Mouse (Mus musculus) hindlimb bud, embryonic 11.5 days (tissue): Measurements from ENCODE around the gene Pilra.

Experiments used
- DNase-seq: peaks from one replicate; pipeline ENCODE4 v3.0.0-alpha.2; 2012; ENCODE audit warnings: low read depth, low spot score; ENCODE audit errors: extremely low spot score

Gene Pilra

DNA sequence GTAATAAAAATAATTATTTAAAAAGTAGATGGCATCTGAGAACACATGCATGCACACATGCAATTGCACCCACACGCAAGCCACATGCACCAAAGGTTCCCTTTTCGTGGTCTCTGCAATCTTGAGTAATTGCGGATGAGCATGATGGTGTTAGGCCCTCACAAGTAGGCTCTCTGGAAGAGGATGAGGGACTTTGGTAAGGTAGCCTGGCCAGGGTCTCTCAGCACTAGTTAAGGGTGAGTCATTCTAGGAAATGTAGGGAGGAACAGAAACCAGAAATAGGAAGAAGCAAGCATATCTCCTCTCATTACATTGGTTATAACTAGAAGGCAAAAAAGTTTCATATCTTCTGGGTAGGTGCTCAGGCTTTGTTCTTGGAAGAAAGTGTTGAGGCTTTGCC, 11.1 kb downstream of the Pilra start:
- no peak for DNase-seq

DNA sequence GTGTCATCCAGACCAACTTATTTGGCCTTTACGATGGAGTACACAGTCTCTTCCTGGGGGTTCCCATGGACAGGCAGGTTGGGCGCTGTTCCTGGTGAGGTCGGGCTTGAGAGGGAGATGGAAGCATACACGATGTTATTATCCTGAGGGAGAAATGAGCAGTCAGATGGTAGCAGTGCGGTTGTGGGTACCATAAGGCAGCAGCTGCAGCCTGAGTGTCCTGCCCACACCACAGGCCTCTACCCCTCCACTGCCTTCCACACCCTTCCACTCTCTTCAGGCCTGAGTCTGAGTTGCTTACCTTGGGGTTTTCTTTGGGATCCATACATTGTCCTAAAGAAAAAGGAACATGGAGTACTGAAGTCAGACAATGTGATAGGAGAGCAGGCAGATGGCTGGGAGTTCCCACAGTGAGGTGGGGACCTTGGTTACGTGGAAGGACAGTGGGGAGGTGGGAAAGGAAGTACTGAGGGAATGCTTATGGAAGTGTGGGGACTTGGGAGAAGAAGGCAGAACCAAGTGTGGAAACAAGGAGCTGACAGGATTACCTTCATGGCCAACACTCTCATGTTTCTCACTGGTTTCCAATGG, 12.5 kb downstream of the Pilra start:
- DNase-seq, result no peak

DNA sequence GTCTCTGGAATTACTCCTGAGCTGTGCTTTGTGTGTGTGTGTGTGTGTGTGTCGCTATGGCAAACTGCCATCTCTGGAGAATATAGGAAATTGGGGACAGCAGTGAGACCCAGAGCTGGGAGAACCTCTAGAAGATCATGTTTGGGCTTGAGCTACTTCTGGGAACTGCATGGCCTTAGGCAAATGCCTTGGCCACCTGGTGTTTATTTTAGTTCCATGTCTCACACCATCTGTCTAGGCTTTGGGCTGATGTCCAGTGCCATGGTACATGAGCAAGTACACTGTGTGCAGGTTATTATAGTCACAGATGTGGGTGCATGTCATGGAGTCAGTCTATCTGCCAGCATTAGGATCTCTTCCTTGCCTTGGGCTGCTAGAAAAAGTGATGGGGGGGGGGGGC, 13.5 kb downstream of the Pilra start:
- no peak for DNase-seq

DNA sequence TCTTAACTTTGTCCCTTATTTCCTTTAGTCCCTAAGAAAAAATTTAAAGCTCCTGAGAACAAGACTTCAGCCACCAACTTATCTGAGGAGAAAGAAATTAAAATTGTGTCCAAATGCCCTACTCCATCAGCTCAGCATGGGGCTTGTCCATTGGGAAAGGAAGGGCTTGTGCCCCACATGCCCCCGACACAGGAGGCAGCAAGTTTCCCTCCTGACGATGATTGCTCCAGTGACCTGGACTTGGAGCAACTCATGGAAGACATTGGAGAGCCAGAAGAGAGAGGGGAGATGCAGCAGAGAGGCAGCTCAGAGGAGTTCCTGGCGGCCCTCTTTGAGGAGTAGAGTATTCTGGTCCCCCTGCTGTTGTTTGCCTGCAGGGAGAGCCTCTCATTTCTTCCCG, 14.0 kb downstream of the Pilra start:
- DNase-seq, result no peak

DNA sequence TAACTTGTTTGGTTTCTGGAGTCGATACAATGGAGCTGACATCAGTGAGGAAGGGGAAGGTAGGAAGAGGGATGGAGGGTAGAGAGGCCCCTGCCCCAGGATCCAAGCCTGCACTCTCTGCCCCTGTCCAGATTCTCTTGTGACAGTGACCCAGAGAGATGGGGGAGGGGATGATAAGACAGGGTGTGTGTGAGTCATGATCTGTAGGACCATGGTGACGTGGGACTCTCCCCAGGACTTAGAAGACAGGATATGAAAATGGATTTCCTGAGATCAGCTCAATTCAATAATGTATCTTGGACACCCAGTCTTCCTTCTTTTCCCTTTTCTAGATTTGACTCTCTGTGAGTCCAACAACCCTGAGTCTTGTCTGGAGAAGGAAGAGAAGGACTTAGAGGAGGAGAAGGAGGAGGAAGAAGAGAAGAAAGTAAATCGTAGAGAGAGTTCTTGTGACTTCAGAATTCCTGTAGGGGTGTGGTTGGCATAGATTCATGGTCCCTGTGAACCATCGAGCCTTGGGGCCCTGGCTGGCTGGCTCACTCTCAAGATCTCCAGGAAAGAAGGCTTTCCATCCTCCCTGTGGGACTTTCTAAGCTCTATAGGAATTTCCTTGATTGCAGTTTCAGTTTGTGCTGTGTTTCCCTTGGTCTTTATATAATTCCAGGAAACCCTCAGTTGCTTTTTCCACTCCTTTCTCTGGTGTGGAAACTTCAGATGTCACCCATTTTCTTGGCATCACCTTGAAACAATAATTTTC, 18.4 kb downstream of the Pilra start:
- DNase-seq, result no peak

DNA sequence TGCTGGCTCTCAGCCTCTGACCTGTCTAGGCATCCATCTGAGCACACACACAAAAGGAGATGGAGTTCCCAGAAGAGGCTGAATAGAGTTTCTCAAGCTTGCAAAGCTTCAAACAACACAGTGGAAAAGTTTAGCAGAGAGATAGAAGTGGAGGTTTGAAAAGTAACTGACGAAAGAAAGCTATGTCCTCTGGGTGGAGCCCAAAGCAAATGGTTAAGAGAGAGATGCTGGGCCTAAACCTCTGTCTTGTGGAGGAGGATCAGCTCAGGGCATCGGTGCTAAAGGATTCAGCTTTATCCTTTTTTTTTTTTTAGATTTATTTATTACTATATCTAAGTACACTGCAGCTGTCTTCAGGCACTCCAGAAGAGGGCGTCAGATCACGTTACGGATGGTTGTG, 27.8 kb downstream of the Pilra start:
- no peak for DNase-seq

DNA sequence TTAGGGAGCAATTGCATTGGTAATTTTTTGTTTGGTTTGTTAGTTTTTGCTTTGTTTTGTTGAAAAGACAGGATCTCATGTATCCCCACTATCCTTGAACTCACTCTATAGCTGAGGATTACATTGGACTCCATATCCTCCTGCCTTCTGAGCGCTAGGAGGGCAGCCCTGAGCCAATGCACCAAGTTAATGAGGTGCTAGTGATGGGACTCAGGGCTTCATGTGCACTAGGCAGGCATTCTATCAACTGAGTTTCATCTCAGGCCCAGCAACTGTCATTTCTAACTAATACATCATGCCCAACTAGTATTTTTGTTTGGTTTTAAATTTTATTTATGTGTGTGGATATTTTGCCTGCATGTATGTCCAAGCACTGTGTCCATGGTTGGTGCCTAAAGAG, 29.9 kb downstream of the Pilra start:
- no peak for DNase-seq

DNA sequence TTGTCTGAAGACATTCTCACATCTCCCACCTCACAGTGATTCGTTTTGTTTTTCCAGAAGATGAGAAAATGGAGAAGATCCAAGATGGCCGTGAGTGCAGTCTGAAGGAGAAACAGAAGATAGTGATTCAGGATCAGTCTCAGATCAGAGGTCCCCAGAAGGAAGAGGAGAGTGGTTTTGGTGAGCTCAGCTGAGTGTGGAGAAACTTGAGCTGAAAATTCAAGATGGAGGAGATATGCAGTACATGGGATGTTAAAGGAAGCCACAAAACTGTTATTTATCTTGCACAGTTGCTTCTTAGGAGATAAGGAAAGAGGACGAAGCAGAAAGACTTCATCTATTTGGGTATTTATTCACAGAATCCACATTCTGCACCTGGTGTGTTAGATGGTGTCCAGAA, 35.2 kb downstream of the Pilra start:
- no peak for DNase-seq

DNA sequence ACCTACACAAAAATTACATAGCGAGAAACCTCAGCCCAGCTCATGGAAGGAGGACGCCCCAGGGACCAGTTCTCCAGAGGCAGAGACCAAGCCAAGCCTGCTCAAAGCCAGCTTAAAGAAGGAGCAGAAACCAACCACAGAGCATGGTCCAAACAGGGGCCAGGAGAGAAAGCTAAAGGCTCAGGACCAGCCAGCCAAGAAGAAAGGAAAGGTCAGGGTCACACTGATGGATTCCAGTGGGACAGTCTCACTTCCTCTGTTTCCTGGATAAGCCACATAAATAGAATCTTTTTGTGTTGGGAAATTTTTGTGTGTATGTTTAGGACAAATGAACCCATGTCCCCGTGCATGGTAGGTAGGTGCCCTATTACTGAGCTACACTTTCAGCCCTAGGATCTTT, 39.5 kb downstream of the Pilra start:
- DNase-seq, result no peak

DNA sequence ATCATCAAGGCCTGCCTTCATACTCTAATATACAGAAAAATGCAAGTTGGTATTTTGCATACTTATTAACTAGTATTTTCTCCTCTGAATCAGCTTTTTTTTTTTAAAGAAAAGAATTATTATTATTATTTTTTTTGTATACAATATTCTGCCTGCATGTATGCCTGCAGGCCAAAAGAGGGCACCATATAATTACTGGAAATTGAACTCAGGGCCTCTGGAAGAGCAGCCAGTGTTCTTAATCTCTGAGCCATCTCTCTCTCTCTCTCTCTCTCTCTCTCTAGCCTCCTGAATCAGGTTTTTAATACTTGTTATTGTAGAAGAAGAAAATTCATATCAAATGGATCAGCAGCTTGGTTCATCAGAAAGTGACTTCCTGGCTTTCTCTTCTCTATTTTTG, 44.5 kb downstream of the Pilra start:
- DNase-seq, result no peak

DNA sequence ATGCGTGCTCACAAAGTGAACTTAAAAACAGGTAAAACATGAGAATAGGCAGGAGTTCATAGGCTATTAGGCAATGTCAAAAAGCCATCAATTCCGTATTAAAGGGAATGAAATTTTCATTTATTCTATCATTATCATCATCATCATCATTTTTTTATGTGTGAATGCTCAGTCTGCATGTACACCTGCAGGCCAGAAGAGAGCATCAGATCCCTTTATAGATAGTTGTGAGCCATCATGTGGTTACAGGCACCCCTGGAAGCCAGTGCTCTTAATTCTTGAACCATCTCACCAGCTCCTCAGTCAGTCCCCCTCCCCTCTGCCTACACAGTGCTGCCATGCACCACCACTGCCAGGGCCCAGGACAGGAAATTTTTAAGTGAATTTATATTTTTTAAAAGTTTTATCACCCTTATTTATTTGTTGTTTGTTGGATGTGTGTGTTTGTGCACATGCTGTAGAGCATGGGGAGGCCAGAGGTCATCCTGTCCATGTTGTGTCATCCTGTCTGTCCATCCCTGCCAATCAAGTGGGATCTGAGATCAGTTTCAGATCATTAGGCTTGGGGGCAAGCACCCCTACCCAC, 47.0 kb downstream of the Pilra start:
- DNase-seq, result no peak

DNA sequence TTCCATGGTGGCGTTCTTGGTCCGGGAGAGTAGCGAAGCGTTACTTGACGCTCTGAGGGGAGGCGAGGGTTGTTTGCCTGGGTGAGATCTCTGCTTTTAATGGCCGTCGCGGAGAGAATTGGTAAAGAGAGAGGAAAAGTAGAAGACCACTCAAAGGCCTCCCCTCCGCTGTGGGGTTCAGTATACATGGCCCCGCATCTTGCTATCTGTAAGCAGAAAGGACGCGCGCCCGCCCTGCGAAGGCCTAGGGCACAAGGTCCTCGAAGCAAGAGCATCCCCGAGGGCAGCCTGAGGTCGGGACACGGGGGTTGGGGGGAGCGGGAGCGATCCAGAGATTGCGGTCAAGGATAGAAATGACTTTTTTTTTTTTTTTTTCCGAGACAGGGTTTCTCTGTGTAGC, 47.9 kb downstream of the Pilra start:
- DNase-seq, result no peak

DNA sequence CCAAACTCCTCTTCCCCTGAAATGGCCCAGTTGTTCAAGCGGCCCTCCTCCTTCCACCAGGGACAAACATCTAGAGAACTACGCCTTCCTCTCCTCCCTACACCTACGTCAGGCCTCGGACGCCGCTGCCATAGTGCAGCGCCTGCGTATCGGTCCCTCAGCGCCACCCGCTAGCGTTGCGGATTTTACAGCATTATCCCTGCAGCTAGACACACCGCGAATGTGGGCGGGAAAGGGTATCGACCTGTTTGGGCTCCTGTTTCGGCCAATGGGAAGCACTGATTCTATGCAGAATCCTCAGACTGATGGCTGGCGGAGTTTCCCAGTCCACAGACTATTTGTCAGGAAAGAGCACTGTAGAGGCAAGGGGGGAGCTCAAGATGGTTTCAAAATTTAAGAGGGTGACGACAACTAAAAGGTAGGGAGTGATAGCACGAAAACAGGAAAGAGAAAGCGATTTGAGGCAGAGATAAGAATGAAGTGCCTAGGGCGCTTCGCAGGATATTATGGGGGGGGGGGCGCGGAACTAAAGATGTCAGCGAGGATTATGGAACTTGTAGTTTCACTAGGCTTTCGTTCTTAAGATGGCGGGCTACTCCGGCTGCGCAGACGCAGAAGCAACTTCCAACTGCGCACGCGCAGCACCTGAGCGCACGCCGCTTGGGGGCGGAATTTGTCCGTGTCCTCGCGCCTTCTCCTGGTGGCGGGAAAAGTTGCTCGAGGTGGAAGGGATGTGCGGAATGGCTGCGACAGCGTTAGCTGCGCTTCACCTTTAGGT, 48.7 kb downstream of the Pilra start, which contains the start of the genes Mepce and Zcwpw1:
Gene Mepce (minus strand): TSS at position 505 of the 778 bp plus-strand sequence.
Gene Zcwpw1 (plus strand): TSS at position 648 of the 778 bp plus-strand sequence.
- DNase-seq, result peak; percentile 96

DNA sequence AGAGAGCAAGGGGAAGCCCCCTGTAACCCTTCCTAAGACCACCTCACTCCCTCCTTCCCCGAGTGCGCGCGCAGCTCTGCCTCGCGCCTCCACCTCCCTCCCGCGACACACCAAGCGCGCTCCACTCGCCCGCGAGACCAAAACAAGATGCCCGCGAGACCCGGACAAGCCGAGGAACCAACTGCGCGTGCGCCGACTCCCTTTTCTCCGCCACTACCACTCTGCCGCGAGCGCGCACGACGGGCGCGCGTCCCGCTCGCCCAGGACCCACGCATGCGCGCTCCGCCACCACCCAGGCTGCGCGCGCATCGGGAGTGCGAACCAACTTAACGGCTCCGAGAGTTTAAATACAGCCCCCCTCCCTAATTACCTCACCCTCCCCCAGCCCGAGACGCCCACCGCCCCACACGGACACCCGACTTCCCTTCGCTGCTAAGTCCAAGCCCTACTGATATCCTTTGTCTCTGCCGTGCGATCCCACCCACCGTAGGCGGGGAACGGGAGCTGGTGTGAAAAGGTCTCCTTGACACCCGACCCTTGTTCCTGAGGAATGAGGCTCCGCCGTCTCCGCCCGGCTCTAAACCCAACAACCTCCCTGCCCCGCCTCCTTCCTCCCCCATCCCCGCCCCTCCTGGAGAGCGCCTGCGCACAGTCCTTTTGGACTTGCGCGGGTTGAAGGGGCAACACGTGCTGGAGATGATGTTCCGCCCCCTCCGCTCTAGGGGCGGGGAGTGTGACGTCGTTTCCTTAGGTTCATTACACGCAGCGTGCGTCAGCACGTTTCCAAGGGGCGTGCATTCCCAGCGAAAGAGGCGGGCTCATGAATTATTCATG, 49.8 kb downstream of the Pilra start:
- DNase-seq, result peak; percentile 99

DNA sequence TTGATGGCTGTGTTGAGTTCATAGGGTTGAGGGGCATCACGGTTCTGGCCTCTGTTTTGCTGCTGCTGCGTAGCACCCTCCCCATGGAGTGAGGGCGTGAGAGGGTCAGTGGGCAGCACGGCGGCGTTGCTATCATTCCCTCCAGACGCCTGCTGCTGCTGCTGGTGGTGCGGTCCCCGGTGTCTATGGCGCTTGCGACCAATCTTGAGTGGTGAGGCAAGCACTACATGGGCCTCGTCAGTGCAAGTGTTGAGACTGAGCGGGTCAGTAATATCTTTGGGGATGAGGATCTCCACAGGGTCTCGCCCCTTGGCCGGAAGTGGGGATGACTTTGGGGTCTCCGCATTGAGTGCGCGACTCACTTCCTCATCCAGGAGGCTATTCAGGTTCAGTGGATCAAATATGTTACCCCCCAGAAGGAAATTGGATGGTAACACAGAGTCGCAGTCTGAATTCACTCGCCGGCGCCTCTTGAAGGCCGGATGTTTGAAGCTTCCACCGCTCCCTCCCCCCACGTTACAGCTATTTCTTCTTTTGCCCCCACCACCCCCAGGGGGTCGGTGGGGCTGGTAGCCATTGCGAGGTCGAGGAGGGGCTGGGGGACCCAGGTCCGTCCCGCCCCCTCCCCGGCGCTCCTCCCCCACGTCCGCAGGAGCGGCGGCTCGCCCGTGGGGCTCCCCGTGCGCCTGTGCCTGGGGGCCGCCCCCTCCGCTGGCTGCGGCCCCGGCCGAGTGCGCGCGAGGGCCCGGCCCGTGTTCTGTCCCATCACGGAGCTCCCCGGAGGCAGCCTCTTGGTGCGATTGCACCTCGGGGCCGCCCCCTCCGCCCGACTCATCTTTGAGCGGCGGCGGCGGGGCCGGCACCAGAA, 50.7 kb downstream of the Pilra start:
- no peak for DNase-seq

DNA sequence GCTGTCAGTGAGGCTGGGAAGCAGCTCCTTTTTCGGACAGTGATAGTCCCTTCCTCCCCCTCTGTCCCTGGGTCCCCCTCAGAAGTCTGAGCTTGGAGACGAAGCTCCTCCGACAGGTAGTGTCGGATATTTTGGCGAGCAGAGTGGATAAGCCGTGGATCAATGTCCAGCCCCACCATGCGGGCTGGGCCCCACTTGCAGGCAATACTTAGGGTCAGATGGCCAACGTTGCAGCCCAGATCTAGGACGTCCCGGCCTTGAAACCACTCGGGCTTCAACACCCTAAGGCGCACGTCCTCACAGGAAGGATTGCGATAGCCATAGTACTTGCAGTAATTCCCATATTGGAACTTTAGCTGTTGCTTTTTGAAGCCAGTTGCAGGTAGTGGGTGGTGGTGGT, 51.5 kb downstream of the Pilra start:
- no peak for DNase-seq

DNA sequence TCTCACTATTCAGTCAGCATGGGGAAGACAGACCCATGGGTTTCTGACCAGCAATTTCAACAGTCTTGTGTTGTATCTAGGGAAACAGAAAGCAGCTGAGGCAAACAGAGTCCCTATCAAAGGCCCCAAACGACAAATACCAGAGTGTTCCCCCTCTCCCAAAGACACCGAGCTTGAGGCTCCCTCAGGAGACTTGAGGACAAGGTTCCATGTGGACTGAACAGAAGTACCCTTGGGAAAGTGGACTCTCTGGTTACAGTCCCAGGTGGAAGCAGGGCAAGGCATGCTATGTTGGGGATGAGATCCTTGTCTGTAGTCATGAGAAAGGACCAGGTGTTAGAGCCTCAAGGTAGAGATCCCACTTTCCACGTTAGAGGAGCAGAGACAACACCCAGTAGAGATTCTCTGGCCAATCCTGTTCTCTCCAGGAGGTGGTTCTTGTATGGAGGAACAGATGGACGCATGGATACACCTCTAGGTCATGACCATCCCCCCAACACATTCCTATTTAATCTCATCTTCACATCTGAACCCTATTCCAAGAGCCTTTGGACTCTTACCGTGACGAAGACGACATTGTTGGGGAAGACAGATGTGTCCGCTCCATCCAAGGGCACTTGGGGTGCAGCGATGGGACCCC, 52.1 kb downstream of the Pilra start:
- DNase-seq, result no peak

DNA sequence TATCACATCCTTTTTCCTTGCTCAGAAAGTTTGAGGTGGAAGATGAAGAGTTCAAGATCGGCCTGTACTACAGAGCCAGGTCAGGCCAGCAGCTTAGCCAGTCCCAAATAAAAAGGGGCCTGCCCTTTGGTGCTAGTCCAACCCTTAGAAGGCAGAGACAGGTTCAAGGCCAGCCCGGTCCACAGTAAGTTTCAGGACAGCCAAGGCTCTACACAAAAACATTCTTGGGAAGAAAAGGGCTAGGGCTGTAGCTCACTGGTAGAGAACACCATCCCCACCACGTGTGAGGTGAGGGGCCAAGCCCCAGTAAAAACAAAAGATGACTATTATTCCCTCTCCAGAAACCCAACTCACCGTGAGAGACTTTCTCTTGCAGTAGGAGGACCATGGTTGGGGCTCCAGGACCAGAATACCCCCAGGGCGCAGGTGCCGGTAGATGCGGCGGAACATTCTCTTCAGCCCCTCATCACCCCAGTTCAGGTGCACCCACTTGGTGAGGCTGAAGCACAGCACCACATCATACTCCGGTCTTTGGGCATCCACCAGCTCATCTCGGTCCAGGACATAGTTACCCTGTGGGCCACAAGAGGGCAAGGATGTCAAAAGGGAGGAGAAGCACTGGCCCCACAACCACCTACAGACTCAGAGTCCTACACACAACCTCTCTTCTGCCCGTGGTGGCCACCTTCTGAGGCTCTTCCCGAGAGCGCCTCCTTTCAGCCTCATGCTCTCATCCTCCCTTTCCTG, 53.1 kb downstream of the Pilra start:
- no peak for DNase-seq

DNA sequence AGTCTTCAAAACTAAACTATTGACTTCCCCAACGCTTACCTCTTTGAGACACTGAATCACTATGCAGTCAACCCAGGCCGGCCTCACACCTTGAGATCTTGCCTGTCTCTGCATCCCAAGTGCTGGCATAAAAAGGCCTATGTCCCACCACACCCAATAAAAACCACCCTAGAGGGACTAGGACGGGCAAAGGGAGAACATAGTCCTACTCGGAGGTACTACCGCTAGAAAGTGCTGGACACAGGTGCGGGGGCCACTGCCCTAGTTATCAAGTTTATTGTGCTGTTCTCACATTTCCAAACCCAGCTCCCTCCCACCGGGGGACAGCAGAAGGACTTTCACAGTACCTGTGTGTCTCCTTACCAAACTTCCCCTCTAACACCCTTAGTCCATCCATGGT, 54.4 kb downstream of the Pilra start:
- DNase-seq, result no peak
